Mouse (Mus musculus) kidney, adult 10 weeks (tissue): ENCODE measurements around the gene Atf7ip. TPM values are rescaled to one million over a fixed set of nuclear protein-coding genes. Genes with fewer than 3 reads are reported as not detected.

Source experiments
- polyA plus RNA-seq: library from polyadenylated mRNA; stranded (reverse); fragments of 350-450 nt; fragmentation: Illumina TruSeq; extraction: RNeasy Lipid Tissue Mini Kit (QIAGEN cat#74804); gene quantifications from one replicate; pipeline ENCODE4 v1.2.3, GENCODE M21; 2014; ENCODE audit warnings: low read depth, low replicate concordance

The Atf7ip gene
- 22.0 TPM for polyA plus RNA-seq

GRCm38 (mm10) chr6:136505867-136506266 is at the start of gene Atf7ip:
TSS of gene Atf7ip (plus strand) at chr6:136506167.

Other genes starting within 250 kb of the Atf7ip start
- not detected for gene Gm8994, start 178.6 kb upstream of the Atf7ip start, polyA plus RNA-seq
- 1.8 TPM for gene E330021D16Rik, start 90.6 kb upstream of the Atf7ip start, polyA plus RNA-seq
- gene Plbd1, start 155.8 kb downstream of the Atf7ip start, polyA plus RNA-seq = 16.1 TPM